Mouse (Mus musculus): ENCODE results near the gene Dap.

- TF ChIP-seq CTCF (IDR thresholded peaks at IDR 0.05; ENCODE audit: low read depth) (no peak), EP300 (IDR thresholded peaks at IDR 0.05; ENCODE audit: low read depth) (no peak)
Measured at GRCm38 (mm10) chr15:31195776-31196175, 28.3 kb upstream of the Dap start.

All from liver, postnatal 0 days (tissue).